Mouse (Mus musculus): Measurements from ENCODE around the gene Madcam1. TPM values are rescaled to one million over a fixed set of nuclear protein-coding genes. Genes with fewer than 3 reads are reported as not detected.

The Madcam1 gene
- 6.3 and 9.1 TPM in 2 replicates for polyA plus RNA-seq (2012; rRNA removed)

DNA sequence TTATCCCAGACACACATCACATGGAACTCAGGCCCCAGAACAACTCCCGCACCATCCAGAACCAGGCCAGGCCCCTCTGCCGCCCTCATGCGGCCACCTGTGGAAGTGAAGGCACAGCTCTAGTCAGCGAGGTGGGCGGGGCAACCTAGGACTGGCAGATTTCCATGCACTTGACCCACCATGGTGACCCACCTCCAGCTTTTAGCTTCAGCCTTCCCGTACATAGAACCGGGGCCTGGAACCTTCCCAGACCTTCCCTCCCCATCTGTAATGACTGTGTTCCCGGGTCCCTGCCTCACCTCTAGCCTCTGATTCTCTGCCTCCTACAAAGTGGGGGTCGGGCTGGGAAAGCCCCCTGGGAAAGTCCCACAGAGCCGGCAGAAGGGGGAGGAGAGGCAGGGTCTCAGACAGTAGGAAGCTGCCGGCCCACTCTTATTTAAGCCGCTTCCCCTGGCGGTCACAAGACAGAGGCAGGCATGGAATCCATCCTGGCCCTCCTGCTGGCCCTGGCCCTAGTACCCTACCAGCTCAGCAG lies at the start of gene Madcam1:
Gene Madcam1, plus strand, starts transcription at position 429 of the 535 bp plus-strand sequence.

DNA sequence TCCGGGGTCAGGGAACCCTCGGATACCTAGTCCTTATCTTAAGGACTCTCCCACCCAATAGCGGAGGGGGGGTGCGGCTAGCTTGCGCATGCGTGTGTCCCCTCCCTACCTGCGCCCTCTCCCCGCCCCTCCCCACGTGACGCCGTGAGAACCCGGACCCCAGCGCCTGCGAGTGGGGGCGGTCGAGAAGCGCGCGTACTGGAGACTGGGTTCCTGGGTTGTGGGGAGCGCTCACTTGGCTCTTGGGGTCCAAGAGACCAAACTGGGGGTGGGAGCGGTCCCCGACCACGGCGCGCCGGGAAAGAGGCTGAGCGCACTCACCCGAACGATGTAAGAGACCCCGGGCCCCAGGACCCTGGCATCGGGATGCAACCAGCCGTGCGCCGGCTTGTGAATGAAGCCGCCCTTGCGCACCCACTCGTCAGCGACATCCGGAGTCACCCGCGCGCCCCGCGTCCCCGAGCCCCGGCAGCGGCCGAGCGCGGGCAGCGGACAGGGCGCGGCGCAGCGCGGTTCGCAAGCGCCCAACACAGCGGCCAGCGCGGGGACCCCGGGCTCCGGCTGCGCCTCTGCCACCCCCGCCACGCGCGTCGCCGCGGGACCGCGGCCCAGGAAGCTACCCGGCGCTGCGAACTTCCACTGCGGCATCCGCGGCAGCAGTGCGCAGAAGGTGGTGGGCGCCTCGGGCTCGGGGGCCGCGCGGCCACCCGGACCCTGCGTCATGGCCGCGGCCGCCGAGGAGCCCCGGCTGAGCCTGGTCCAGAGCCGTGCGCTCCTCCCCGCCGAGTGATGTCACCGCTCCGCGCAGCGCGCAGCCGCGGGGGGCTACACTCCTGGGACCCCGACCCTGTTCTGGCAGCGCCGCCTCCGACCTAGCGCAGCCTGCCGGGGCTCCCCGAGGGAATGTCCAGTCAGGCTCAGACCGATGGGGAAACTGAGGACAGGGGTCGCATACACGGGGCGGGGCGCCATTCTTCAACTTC lies 26.9 kb upstream of the Madcam1 start, which contains the start of gene Shc2:
Gene Shc2, minus strand, starts transcription at position 791 of the 983 bp plus-strand sequence.

DNA sequence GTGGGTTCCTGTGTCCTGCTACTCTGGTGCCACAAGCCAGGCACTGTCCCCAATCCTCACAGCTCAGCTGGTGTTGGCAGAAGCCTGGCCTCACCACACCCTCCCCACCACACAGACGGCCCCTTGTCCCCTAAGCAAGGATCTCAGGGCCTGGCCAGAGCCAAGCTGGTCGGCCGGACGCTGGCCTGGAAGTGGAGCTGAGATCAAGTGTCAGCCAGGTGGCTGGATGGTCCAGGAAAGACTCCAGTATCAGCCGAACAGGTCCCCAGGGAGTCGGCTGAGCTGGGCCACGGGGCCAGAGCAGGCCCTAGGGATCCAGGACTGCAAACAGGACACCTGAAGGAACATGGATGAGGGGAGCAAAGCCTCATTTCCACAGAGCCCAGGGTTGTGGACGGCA lies 18.6 kb upstream of the Madcam1 start, which contains the start of gene Odf3l2:
Gene Odf3l2, minus strand, starts transcription at position 28 of the 400 bp plus-strand sequence.

DNA sequence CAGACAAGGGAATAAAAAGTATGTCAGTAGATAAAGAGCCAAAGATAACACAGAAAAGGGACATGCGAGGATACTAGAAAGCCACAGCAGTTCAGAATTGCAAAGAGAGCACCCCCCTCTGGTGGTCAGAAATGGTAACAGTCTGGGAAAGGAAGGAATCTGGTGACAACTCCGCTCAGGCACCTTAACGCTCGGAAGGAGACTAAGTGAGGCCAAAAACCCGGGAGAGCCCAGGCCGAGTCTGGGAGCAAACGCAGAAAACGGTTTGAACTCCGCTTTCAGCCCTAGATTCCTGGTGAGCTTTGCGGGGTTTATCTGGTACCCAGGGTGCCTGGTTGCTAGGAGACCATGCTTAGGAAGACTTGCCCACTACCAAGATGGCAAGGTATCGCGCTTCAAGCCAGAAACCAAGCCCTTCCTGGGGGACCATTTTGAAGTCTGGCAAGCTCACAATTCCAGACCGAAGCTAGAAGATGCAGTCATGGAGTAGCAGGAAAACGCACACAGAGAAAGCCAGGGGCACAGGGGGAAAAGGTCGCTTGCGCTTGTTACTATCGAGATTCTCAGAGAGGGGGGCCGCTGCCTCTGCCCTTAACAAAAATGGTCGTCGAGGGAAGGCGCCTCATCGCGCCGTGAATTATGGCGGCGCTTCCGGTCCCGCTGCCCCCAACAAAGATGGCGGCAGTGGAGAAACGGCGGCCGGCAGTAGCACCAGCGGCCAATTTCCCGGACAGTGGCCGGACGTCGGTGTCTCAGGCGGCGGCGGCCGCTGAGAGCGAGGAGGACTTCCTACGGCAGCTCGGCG lies 4.6 kb downstream of the Madcam1 start, which contains the start of gene Tpgs1:
Gene Tpgs1, plus strand, starts transcription at position 599 of the 805 bp plus-strand sequence.

DNA sequence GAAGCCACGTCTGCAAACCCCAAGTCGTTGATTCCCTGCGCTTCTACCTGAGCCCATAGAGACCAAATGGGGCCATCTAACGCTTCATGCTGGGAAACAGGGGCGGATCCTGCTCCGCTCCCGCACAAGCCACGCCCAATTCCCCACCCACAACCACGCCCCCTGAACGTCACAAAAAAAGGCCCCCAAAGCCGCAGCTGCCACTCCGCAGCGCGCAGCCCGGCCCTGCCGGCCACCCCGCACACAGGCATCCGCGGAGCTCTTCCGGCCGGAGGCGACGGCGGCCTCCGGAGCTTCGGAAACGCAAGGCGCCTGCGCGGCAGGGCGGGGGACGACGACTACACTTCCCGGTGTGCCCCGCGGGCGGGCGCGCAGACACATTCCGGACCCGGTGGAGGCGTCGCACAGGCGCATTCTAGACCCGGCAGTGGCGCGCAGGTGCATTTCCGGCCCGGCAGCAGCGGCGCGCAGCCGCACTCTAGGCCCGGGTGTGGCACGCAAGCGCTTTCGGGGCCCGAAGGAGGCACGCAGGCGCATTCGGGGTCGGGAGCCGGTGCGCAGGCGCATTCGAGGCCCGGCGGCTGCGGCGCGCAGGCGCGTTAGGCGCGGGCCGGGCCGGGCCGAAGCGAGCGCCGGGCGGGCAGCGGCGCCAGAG lies 17.4 kb downstream of the Madcam1 start, which contains the start of gene Cdc34:
Gene Cdc34, plus strand, starts transcription at position 605 of the 655 bp plus-strand sequence.

DNA sequence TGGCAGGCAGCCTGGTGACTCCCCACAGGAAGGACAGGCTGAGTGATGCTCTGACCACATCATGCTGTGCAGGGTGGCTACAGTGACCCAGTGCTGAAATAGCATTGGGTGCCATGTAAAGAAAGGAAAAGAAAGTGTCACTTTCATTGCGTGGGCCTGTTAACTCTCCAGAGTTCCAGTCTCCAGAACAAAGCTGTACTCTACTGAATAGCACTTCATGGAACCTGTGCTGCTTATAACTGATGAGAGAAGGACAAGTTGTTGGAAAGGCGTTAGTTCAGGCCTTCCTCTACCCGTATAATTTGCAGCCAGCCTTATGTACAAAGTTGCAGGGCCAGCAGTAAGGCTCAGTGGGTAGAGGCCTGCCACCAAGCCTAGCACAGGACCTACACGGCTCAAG lies 24.4 kb downstream of the Madcam1 start, which contains the start of gene Gzmm:
Gene Gzmm, plus strand, starts transcription at position 301 of the 400 bp plus-strand sequence.

DNA sequence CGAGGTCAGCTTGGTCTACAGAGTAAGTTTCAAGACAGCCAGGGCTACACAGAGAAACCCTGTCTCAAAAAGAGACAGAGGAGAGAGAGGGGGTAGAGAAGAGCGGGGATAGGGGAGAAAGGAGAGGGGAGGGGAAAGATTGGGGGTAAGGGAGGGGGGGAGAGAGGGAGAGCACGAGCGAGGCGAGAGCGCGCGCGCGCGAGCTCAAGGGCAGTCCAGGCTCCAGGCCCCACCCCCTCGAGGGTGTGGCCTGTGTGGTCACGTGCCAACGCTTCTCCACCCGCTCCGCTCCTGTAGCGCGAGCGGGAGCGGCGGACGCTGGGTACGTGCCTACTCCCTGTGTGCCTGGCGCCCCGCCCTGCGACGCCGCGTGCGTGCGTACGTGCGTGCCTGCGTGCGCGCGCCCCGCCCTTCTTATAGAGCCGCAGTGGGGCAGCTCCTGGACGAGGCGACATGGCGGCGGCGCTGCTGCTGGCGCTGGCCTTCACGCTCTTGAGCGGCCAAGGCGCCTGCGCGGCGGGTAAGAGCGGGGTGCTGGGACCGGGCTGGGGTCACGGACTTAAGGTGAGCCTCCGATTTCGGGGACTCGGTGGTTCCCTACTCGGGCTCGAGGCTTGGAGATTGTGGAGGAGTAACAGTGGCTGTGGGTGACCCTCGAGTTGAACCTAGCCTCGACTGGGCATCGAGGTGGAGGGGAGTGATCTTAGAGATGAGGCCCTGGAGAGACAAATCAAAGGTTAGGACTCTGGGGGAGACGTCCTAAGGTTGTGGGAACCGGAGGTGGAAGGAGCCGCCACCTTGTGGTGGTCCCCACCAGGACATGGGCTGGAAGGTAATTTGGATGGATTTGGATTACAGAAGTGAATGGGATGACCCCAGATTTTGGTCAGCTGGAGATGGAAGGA lies 40.0 kb downstream of the Madcam1 start, which contains the start of gene Bsg:
Gene Bsg, plus strand, starts transcription at position 427 of the 905 bp plus-strand sequence.

DNA sequence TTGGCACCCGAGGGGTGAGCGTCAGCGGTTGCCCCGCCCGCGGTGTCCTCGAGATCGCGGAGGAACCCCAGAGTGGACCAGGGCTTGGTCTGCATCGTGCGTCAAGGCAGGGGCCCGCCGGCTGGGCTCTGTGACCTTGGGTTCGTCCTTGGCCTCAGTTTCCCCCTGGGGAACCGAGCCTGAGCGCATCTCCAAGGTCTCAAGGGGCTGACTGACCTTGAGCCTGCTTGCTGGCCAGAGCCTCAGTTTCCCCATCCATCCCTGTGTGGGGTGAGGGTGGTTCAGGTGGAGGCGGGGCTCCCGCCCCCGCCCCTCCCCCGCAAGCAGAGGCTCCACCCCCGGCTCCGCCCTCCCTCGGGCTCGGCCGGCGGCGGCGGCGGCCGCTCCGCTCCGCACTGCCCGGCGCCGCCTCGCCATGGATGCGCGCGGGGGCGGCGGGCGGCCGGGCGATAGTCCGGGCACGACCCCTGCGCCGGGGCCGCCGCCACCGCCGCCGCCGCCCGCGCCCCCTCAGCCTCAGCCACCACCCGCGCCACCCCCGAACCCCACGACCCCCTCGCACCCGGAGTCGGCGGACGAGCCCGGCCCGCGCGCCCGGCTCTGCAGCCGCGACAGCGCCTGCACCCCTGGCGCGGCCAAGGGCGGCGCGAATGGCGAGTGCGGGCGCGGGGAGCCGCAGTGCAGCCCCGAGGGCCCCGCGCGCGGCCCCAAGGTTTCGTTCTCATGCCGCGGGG lies 52.1 kb downstream of the Madcam1 start, which contains the start of gene Hcn2:
Gene Hcn2, plus strand, starts transcription at position 381 of the 734 bp plus-strand sequence.

Other genes starting within 250 kb of the Madcam1 start
- gene Vmn2r83, start 195.8 kb upstream of the Madcam1 start, polyA plus RNA-seq (2012; rRNA removed), result not detected in 2 replicates
- gene Plpp2, start 130.8 kb upstream of the Madcam1 start, polyA plus RNA-seq (2012; rRNA removed), result 211 and 290 TPM in 2 replicates
- gene Mier2, start 109.4 kb upstream of the Madcam1 start, polyA plus RNA-seq (2012; rRNA removed), result 105 and 110 TPM in 2 replicates
- not detected in 2 replicates for gene Theg, start 77.2 kb upstream of the Madcam1 start, polyA plus RNA-seq (2012; rRNA removed)
- gene C2cd4c, start 50.5 kb upstream of the Madcam1 start, polyA plus RNA-seq (2012; rRNA removed), result 2.9 and 3.5 TPM in 2 replicates
- gene Shc2, start 26.6 kb upstream of the Madcam1 start, polyA plus RNA-seq (2012; rRNA removed), result 4.8 and 5.3 TPM in 2 replicates
- not detected in 2 replicates for gene Odf3l2, start 18.8 kb upstream of the Madcam1 start, polyA plus RNA-seq (2012; rRNA removed)
- 105 and 121 TPM in 2 replicates for gene Tpgs1, start 4.8 kb downstream of the Madcam1 start, polyA plus RNA-seq (2012; rRNA removed)
- gene Cdc34, start 17.6 kb downstream of the Madcam1 start, polyA plus RNA-seq (2012; rRNA removed), result 155 and 246 TPM in 2 replicates
- gene Gzmm, start 24.5 kb downstream of the Madcam1 start, polyA plus RNA-seq (2012; rRNA removed), result 0.47 and 0.66 TPM in 2 replicates
- 1,066 and 1,188 TPM in 2 replicates for gene Bsg, start 39.9 kb downstream of the Madcam1 start, polyA plus RNA-seq (2012; rRNA removed)
- 23.7 and 26.9 TPM in 2 replicates for gene Hcn2, start 52.1 kb downstream of the Madcam1 start, polyA plus RNA-seq (2012; rRNA removed)
- 71.0 and 77.4 TPM in 2 replicates for gene Polrmt, start 82.0 kb downstream of the Madcam1 start, polyA plus RNA-seq (2012; rRNA removed)
- 0.13 TPM in 1 of 2 replicates, not detected in the other for gene Fgf22, start 90.5 kb downstream of the Madcam1 start, polyA plus RNA-seq (2012; rRNA removed)
- gene Rnf126, start 102.4 kb downstream of the Madcam1 start, polyA plus RNA-seq (2012; rRNA removed), result 192 and 253 TPM in 2 replicates
- gene Fstl3, start 112.7 kb downstream of the Madcam1 start, polyA plus RNA-seq (2012; rRNA removed), result 42.9 and 43.6 TPM in 2 replicates
- gene Prss57, start 126.4 kb downstream of the Madcam1 start, polyA plus RNA-seq (2012; rRNA removed), result 0.06 and 0.23 TPM in 2 replicates
- gene Palm, start 129.0 kb downstream of the Madcam1 start, polyA plus RNA-seq (2012; rRNA removed), result 35.1 and 37.1 TPM in 2 replicates
- gene Misp, start 156.4 kb downstream of the Madcam1 start, polyA plus RNA-seq (2012; rRNA removed), result 267 and 317 TPM in 2 replicates
- 273 and 314 TPM in 2 replicates for gene Ptbp1, start 189.9 kb downstream of the Madcam1 start, polyA plus RNA-seq (2012; rRNA removed)
- gene Prtn3, start 209.9 kb downstream of the Madcam1 start, polyA plus RNA-seq (2012; rRNA removed), result 2.2 and 2.6 TPM in 2 replicates
- gene Plppr3, start 210.1 kb downstream of the Madcam1 start, polyA plus RNA-seq (2012; rRNA removed), result 4.2 and 6.4 TPM in 2 replicates
- 0.15 TPM in 1 of 2 replicates, not detected in the other for gene Elane, start 221.7 kb downstream of the Madcam1 start, polyA plus RNA-seq (2012; rRNA removed)
- 295 and 596 TPM in 2 replicates for gene Cfd, start 226.3 kb downstream of the Madcam1 start, polyA plus RNA-seq (2012; rRNA removed)
- gene Med16, start 244.4 kb downstream of the Madcam1 start, polyA plus RNA-seq (2012; rRNA removed), result 82.9 and 84.0 TPM in 2 replicates
- gene Gm26602, start 246.3 kb downstream of the Madcam1 start, polyA plus RNA-seq (2012; rRNA removed), result not detected in 2 replicates